Mouse (Mus musculus): ENCODE data around the gene Mzt1. TPM values are rescaled to one million over a fixed set of nuclear protein-coding genes. Genes with fewer than 3 reads are reported as not detected.

Mzt1 gene
- polyA plus RNA-seq, 1 experiment from 2014 or later, result 107 TPM

DNA sequence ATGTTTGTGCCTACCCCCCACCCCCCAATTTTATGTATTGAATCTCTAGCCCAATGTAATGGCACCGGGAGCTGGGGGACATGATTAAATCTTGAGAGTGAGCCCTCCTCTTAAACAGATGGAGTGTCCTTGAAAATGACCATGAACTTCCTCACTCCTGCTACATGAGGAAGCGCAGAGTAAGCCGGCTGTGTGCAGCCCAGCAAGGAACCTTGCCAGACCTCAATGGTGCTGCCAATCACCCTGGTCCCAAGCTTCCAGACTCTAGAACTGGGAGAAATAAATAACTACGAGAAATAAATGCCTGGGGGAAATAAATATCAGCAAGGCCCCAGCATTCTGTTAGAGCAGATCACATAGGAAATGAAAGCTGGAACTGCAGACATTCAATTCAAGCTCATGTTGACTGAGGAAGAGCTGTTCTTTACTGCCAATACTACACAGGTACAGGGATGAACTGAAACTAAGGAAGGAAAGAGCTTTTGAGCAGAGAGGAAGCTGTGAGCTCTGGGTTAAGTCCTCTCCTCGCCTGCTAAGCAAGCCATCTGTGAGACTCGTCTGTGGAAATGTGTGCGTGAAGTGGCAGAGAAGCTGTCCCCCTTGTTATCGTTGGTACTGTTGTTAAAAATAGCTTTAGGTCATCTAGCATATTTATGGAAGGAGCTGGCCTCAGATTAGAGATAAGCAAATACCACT is 35.6 kb downstream of the Mzt1 start:
- Histone ChIP-seq H3K9me3 (replicated peaks; ENCODE audit: control insufficient read depth, low read length) (no peaks in the 10 kb centered on the region), H3K9ac (replicated peaks; ENCODE audit: low read length) (no peak overlapping the region), H3K4me2 (ENCODE audit: low read depth, low read length) (no peak overlapping the region), H3K27me3 (ENCODE audit: control insufficient read depth, insufficient read depth, low read length) (no peaks in the 10 kb centered on the region), H3K27ac (replicated peaks; ENCODE audit: low read depth, low read length) (no peak overlapping the region), H3K36me3 (replicated peaks; ENCODE audit: control insufficient read depth, insufficient read depth, low read depth, low read length) (no peaks in the 10 kb centered on the region), H3K4me3 (ENCODE audit: low read depth, low read length) (no peak overlapping the region), H3K4me1 (ENCODE audit: control insufficient read depth, insufficient read depth, low read length) (no peaks in the 10 kb centered on the region)
- 71% methylated on average over 8 of the region's 8 CpGs for WGBS
- DNase-seq (ENCODE audit: low spot score) (no peak), ATAC-seq (replicated peaks; ENCODE audit: insufficient number of reproducible peaks, low FRiP score, low TSS enrichment, low read depth) (no peak)

DNA sequence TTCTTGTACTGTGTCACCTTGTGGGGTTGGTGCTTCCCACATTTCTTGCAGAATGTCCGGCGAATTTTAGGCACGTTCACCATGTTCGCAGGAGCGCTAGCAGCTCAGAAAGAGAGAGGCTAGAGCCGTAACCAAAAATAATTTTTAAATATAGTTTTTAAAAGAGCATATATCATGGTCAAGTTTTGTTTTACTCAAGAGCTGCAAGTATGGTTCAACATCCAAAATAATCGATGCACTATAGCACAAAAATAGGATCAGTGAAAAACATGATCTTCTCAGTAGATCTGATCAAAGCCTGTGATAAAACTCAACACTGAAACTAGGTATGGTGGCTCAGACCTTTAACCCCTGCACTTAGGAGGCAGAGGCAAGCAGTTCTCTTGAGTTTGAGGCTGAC is 51.7 kb downstream of the Mzt1 start, which contains the start of gene Rpl36a-ps1:
Rpl36a-ps1 (minus strand) TSS at position 101 of the 400 bp plus-strand sequence.
- WGBS, result 91% methylated on average over 7 of the region's 7 CpGs
- ATAC-seq (replicated peaks; ENCODE audit: insufficient number of reproducible peaks, low FRiP score, low TSS enrichment, low read depth) (no peak), DNase-seq (ENCODE audit: low spot score) (no peak)
- Histone ChIP-seq H3K9me3 (replicated peaks; ENCODE audit: control insufficient read depth, low read length) (no peaks in the 10 kb centered on the region), H3K4me1 (ENCODE audit: control insufficient read depth, insufficient read depth, low read length) (no peaks in the 10 kb centered on the region), H3K27ac (replicated peaks; ENCODE audit: low read depth, low read length) (no peak within 1 kb of the TSS), H3K4me2 (ENCODE audit: low read depth, low read length) (no peak within 1 kb of the TSS), H3K9ac (replicated peaks; ENCODE audit: low read length) (no peak within 1 kb of the TSS), H3K27me3 (ENCODE audit: control insufficient read depth, insufficient read depth, low read length) (no peaks in the 10 kb centered on the region), H3K36me3 (replicated peaks; ENCODE audit: control insufficient read depth, insufficient read depth, low read depth, low read length) (no peaks in the 10 kb centered on the region), H3K4me3 (ENCODE audit: low read depth, low read length) (no peak within 1 kb of the TSS)

DNA sequence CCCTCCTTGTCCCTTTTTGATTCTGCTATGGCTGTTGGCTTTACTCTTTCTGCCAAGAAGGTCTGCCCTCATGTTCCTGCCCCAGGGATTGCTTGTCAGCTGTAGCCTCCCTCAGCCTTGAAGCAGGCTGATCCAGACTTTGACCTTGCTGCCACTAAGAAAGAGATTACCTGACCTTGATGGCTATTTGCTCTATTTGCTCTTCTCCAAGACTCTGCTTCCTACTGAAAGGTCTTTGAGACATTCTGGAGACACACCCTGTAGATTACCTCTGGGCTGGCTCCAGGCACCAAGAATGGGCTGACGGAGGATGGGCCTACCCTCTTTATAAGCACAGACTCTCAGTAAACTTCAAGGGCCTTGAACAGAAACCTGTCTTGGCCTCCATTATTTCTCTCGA is 53.5 kb downstream of the Mzt1 start:
- DNase-seq (ENCODE audit: low spot score), result no peak
- WGBS, result 72% methylated on average over 2 of the region's 2 CpGs
- H3K4me2 ChIP-seq (ENCODE audit: low read depth, low read length), result no peak overlapping the region
- H3K27me3 ChIP-seq (ENCODE audit: control insufficient read depth, insufficient read depth, low read length), result no peaks in the 10 kb centered on the region
- ATAC-seq (replicated peaks; ENCODE audit: insufficient number of reproducible peaks, low FRiP score, low TSS enrichment, low read depth), result no peak
- no peak overlapping the region for H3K27ac ChIP-seq (replicated peaks; ENCODE audit: low read depth, low read length)
- no peaks in the 10 kb centered on the region for H3K9me3 ChIP-seq (replicated peaks; ENCODE audit: control insufficient read depth, low read length)
- H3K4me3 ChIP-seq (ENCODE audit: low read depth, low read length), result no peak overlapping the region
- no peak overlapping the region for H3K9ac ChIP-seq (replicated peaks; ENCODE audit: low read length)
- H3K4me1 ChIP-seq (ENCODE audit: control insufficient read depth, insufficient read depth, low read length), result no peaks in the 10 kb centered on the region
- no peaks in the 10 kb centered on the region for H3K36me3 ChIP-seq (replicated peaks; ENCODE audit: control insufficient read depth, insufficient read depth, low read depth, low read length)

- no peaks in the 10 kb centered on the region for H3K9me3 ChIP-seq (replicated peaks; ENCODE audit: control insufficient read depth, low read length)
Measured at GRCm38 (mm10) chr14:98990636-98991035, 55.3 kb downstream of the Mzt1 start.

GRCm38 (mm10) chr14:98989818-98990217 is 56.1 kb downstream of the Mzt1 start:
- Histone ChIP-seq H3K9ac (replicated peaks; ENCODE audit: low read length) (no peak overlapping the region), H3K4me2 (ENCODE audit: low read depth, low read length) (no peak overlapping the region), H3K4me1 (ENCODE audit: control insufficient read depth, insufficient read depth, low read length) (no peaks in the 10 kb centered on the region), H3K27ac (replicated peaks; ENCODE audit: low read depth, low read length) (no peak overlapping the region), H3K27me3 (ENCODE audit: control insufficient read depth, insufficient read depth, low read length) (no peaks in the 10 kb centered on the region), H3K4me3 (ENCODE audit: low read depth, low read length) (no peak overlapping the region), H3K36me3 (replicated peaks; ENCODE audit: control insufficient read depth, insufficient read depth, low read depth, low read length) (no peaks in the 10 kb centered on the region), H3K9me3 (replicated peaks; ENCODE audit: control insufficient read depth, low read length) (no peaks in the 10 kb centered on the region)
- 49% methylated on average over 3 of the region's 3 CpGs for WGBS
- DNase-seq (ENCODE audit: low spot score), result no peak
- ATAC-seq (replicated peaks; ENCODE audit: insufficient number of reproducible peaks, low FRiP score, low TSS enrichment, low read depth), result no peak

More at GRCm38 (mm10) chr14:98990636-98991035, 55.3 kb downstream of the Mzt1 start:
- H3K27ac ChIP-seq (replicated peaks; ENCODE audit: low read depth, low read length), result no peak overlapping the region
- H3K9ac ChIP-seq (replicated peaks; ENCODE audit: low read length), result no peak overlapping the region
- DNase-seq (ENCODE audit: low spot score), result no peak
- H3K4me3 ChIP-seq (ENCODE audit: low read depth, low read length), result no peak overlapping the region
- no peak for ATAC-seq (replicated peaks; ENCODE audit: insufficient number of reproducible peaks, low FRiP score, low TSS enrichment, low read depth)
- H3K36me3 ChIP-seq (replicated peaks; ENCODE audit: control insufficient read depth, insufficient read depth, low read depth, low read length), result no peaks in the 10 kb centered on the region
- no peaks in the 10 kb centered on the region for H3K4me1 ChIP-seq (ENCODE audit: control insufficient read depth, insufficient read depth, low read length)
- no peak overlapping the region for H3K4me2 ChIP-seq (ENCODE audit: low read depth, low read length)
- 46% methylated on average over 3 of the region's 3 CpGs for WGBS
- no peaks in the 10 kb centered on the region for H3K27me3 ChIP-seq (ENCODE audit: control insufficient read depth, insufficient read depth, low read length)

Other genes starting within 250 kb of the Mzt1 start
- gene Rpl36a-ps1, start 51.8 kb downstream of the Mzt1 start, polyA plus RNA-seq (2014; fragmentation: Nextera tagmentation; extraction: Ambion mirVana), result 2.5 TPM in 1 of 2 replicates, not detected in the other
- gene Bora, start 88 bp upstream of the Mzt1 start, polyA plus RNA-seq (2014; fragmentation: Nextera tagmentation; extraction: Ambion mirVana), result 71.4 and 74.0 TPM in 2 replicates
- gene Pibf1, start 53.3 kb upstream of the Mzt1 start, polyA plus RNA-seq (2014; fragmentation: Nextera tagmentation; extraction: Ambion mirVana), result 26.8 and 28.1 TPM in 2 replicates
- gene Dis3, start 53.6 kb upstream of the Mzt1 start, polyA plus RNA-seq (2014; fragmentation: Nextera tagmentation; extraction: Ambion mirVana), result 54.1 and 56.4 TPM in 2 replicates

Measured in embryonic facial prominence, embryonic 11.5 days (tissue).